In the genomic region with DNA sequence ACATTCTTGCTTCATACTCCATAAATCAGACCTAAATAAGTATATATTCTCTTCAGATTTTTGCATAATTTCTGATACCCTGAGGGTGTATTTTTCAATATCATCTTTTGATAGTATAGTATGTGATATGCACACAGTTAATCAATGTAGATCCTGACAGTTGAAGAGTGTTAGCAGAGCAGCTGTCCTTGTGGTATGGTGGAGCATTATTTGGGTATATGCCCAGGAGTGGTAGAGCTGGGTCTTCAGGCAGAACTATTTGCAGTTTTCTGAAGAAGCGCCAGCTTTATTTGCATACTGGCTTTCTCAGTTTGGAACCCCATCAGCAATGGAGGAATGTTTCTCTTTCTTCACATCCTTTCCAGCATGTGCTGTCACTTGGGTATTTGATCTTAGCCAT, we compare ENCODE assay signal across 24 mouse cellular contexts.
"Had no signal": no experiment of that assay in that cellular context is flagged by ENCODE, and none has a peak within 500 bp of the region (broad histone marks: within the 10 kb centered on the region; RNA-seq: fewer than 3 reads in every experiment).

No protein-coding gene starts in this region.

- H3K27ac ChIP-seq: kidney, postnatal 0 days; layer of hippocampus, adult 2 months; limb, embryonic 10.5 days; limb, embryonic 13.5 days; liver, embryonic 12.5 days; liver, embryonic 15.5 days; lung, embryonic 15.5 days; midbrain, embryonic 15.5 days; stomach, postnatal 0 days had no signal

- H3K4me1 ChIP-seq: limb, embryonic 10.5 days; limb, embryonic 13.5 days; liver, embryonic 12.5 days; liver, embryonic 15.5 days; lung, embryonic 15.5 days; midbrain, embryonic 15.5 days had no signal

- H3K9me3 ChIP-seq: limb, embryonic 10.5 days; limb, embryonic 13.5 days; liver, embryonic 12.5 days; liver, embryonic 15.5 days; lung, embryonic 15.5 days; midbrain, embryonic 15.5 days had no signal

- H3K9ac ChIP-seq: limb, embryonic 13.5 days; liver, embryonic 12.5 days; liver, embryonic 15.5 days; lung, embryonic 15.5 days; midbrain, embryonic 15.5 days had no signal

- H3K36me3 ChIP-seq: limb, embryonic 10.5 days; limb, embryonic 13.5 days; liver, embryonic 12.5 days; liver, embryonic 15.5 days; lung, embryonic 15.5 days; midbrain, embryonic 15.5 days had no signal

- ATAC-seq: liver, embryonic 12.5 days; midbrain, embryonic 15.5 days had no signal

- H3K27me3 ChIP-seq: limb, embryonic 13.5 days; liver, embryonic 12.5 days; liver, embryonic 15.5 days; lung, embryonic 15.5 days; midbrain, embryonic 15.5 days had no signal

- H3K4me2 ChIP-seq: limb, embryonic 13.5 days; liver, embryonic 12.5 days; liver, embryonic 15.5 days; lung, embryonic 15.5 days; midbrain, embryonic 11.5 days; midbrain, embryonic 15.5 days had no signal

- DNase-seq: kidney, adult 9 months; kidney, postnatal 25 days; layer of hippocampus, adult 9-11 months; liver; lung, adult 18-20 months; lung, postnatal 10 days; lung, postnatal 36 days; right cerebral cortex, adult 18-20 months; right cerebral cortex, postnatal 14 days; right cerebral cortex, postnatal 4 days; thymus, adult 2 months; thymus, postnatal 14 days; thymus, postnatal 4 days had no signal

- H3K4me3 ChIP-seq: layer of hippocampus, adult 2 months; limb, embryonic 10.5 days; limb, embryonic 13.5 days; liver, embryonic 12.5 days; liver, embryonic 15.5 days; lung, embryonic 15.5 days; midbrain, embryonic 15.5 days; myocyte had no signal
